Mouse (Mus musculus) ES-E14 (cell line): ENCODE data around the gene Epha1.

Experiments
- CHD2 ChIP-seq: IDR thresholded peaks from 2 replicates; pipeline ENCODE4 v1.6.1; 2014; ENCODE audit warnings: mild to moderate bottlenecking, low read depth, low read length, inconsistent platforms
- HCFC1 ChIP-seq: IDR thresholded peaks from 2 replicates; pipeline ENCODE4 v1.6.1; 2012; ENCODE audit warnings: low read length, inconsistent platforms, borderline replicate concordance; ENCODE audit not compliant: insufficient read depth

DNA sequence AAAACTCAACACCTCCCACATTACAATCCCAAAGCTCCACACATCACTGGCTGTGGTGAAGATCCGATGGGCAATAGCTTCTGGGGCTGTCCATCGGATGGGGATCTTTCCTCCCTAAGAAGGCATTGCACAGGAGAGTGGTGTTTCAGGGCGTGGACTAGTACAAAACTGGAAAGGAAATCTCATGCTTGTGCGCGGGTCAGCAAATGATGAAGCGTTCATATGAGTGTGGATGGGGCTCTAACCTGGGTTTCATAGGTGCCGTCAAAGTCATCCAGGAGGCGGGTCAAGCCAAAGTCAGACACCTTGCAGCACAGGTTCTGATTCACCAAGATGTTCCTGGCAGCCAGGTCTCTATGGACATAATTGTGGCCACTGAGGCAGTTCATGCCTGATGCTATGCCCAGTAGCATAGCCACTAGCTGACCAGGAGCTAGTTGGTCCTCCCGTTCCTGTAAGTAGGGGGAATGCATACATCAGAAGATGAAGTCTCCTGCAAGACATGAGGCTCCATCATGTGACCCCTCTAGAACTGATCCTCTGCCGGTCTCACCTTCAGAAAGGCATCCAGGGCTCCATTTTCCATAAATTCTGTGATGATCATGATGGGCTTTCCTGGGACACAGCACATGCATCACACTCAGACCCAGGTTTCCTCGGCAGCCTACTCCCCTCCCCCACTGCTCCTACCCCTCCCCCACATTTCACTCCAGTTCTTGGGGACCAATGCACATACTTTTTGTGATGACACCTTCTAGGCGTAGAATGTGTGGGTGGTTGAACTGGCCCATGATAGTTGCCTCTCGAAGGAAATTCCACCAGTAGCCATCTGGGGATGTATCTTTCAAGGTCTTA, 11.8 kb downstream of the Epha1 start:
- TF ChIP-seq HCFC1 (no peak), CHD2 (no peak)
